Comparison of ENCODE assay signal across 8 mouse cellular contexts in the genomic region with DNA sequence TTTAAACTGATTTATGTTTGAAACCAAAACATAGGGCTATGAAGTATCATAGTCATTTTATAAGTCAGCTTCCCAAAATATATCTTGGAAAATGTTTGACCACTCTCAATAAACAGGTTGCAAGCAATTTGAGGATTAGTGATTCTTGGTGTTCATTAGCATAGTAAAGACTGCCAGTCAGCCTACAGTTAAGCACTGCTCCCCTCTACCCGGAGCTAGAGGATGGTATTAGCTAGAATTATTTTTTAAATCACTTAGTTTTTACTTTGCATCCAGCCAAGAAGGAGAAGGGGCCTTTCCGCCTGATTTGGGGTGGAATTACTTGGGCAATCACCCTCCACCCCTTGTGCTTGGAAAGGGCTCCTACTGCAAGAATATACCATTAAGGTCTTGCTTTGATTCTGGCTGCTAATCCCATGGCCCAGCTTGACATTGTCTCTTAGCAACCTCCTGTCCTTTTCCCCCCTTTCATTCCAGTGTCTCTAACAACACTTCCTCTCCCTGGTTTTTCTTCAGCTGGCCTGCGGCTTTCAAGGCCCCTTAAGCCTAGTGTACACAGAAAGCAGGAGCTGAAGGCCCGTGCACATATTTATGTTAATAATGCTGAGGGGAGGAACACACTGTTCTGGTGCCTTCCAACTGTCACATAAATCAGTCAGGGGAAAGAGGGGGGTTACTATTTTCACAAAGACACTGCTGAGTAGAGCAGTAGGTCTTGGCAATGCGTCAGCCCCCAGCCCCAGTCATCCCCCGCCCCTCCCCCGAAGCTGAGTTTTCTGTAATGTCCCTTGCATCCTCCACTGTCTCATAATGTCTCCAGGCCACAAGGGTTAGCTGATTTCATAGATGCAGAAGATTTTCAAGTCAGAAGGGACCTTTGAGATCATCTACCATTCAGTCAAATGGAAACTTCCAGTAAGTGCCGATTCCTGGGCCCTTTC.
A peak's percentile ranks its signal among the peaks of the same experiment; 100 is the strongest.
DNase-seq lines count a peak whose midpoint lies in the region; ATAC-seq lines count a peak whose summit lies in the region.

No protein-coding gene starts in this region.

- 27% methylated on average over 8 of the region's 8 CpGs for WGBS in hindbrain, embryonic 14.5 days
- WGBS in stomach, embryonic 16.5 days: 19% methylated on average over 8 of the region's 8 CpGs

- H3K9me3 ChIP-seq in hindbrain, embryonic 14.5 days (ENCODE audit: control insufficient read depth, low read length): no peaks in the 10 kb centered on the region
- no peaks in the 10 kb centered on the region for H3K9me3 ChIP-seq in stomach, embryonic 16.5 days (replicated peaks; ENCODE audit: control insufficient read depth, low read length)

- no peak overlapping the region for H3K4me3 ChIP-seq in hindbrain, embryonic 14.5 days (replicated peaks; ENCODE audit: low read length)
- no peak overlapping the region for H3K4me3 ChIP-seq in stomach, embryonic 16.5 days (replicated peaks; ENCODE audit: low read length)

- intact Hi-C loops in heart, postnatal 10 days (cut with DNase I): no loop called here

- H3K4me1 ChIP-seq in hindbrain, embryonic 14.5 days (replicated peaks; ENCODE audit: control insufficient read depth, insufficient read depth, low read length): peaks cover 15% of the 10 kb centered on the region; the same call in 1 of the 2 replicates
- H3K4me1 ChIP-seq in stomach, embryonic 16.5 days (ENCODE audit: control insufficient read depth, insufficient read depth, low read length): peaks cover 14% of the 10 kb centered on the region

- peak; percentile 53 for DNase-seq in ovary, adult 18-20 months (ENCODE audit: low spot score)
- DNase-seq in ovary, postnatal 10 days (ENCODE audit: low spot score): no peak
- peak; percentile 68 for DNase-seq in hindbrain, embryonic 14.5 days (ENCODE audit: low spot score)
- peak; percentile 60 for DNase-seq in lung, postnatal 10 days
- no peak for DNase-seq in cerebellum, adult 9-11 months
- DNase-seq in gastrocnemius, adult 8-10 months (ENCODE audit: low spot score in 2 of 2): no peak
- no peak for DNase-seq in heart, postnatal 10 days

- no peaks in the 10 kb centered on the region for H3K27me3 ChIP-seq in hindbrain, embryonic 14.5 days (ENCODE audit: control insufficient read depth, insufficient read depth, low read length)
- H3K27me3 ChIP-seq in stomach, embryonic 16.5 days (ENCODE audit: control insufficient read depth, insufficient read depth, low read length): no peaks in the 10 kb centered on the region

- H3K27ac ChIP-seq in hindbrain, embryonic 14.5 days: peak overlapping the region; percentile 58
- H3K27ac ChIP-seq in stomach, embryonic 16.5 days (ENCODE audit: low read length): peak overlapping the region; percentile 87

- peak; percentile 91 for ATAC-seq in hindbrain, embryonic 14.5 days (ENCODE audit: low FRiP score)
- ATAC-seq in stomach, embryonic 16.5 days (ENCODE audit: insufficient read depth, low FRiP score): peak; percentile 93

- no peaks in the 10 kb centered on the region for H3K36me3 ChIP-seq in hindbrain, embryonic 14.5 days (replicated peaks; ENCODE audit: control insufficient read depth, insufficient read depth)
- H3K36me3 ChIP-seq in stomach, embryonic 16.5 days (ENCODE audit: control insufficient read depth, insufficient read depth, low read length): no peaks in the 10 kb centered on the region

- H3K9ac ChIP-seq in hindbrain, embryonic 14.5 days: no peak overlapping the region
- H3K9ac ChIP-seq in stomach, embryonic 16.5 days (ENCODE audit: low read length): peak overlapping the region; percentile 14; the same call in 1 of the 2 replicates

- no peak overlapping the region for H3K4me2 ChIP-seq in hindbrain, embryonic 14.5 days (replicated peaks)
- H3K4me2 ChIP-seq in stomach, embryonic 16.5 days (ENCODE audit: low read depth, low read length): 0 out of 2 replicates have a peak overlapping the region, but pooled peaks have one; percentile 5

Comparison
In these comparisons a context has a peak if more than half of its experiments do, and no peak if none do; other contexts are left out.
1. DNase-seq: peak in ovary, adult 18-20 months (single experiment), hindbrain, embryonic 14.5 days (single experiment) and lung, postnatal 10 days (single experiment); none in ovary, postnatal 10 days (single experiment), cerebellum, adult 9-11 months (single experiment), gastrocnemius, adult 8-10 months (0 of 2) and heart, postnatal 10 days (0 of 2).